Mouse (Mus musculus): ENCODE measurements around the gene Irf5.

DNA sequence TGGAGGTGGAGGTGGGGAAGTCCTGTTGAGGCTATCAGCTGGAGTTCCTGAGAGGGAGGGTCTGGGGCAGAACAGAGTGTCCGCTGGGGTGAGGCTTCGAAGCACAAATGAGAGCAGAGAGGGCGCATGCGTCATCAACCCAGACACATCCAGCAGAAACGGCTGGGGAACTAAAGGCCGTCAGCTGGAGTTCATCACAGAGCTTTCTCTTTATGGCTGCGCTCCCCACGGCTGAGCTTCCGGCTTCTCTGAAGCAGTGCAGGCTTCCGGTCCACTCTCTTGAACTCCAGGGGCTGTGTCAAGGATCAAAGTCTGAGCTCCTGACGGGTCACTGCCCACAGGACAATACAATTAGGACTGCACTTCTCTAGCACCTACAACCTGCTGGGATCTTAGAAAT is 13.1 kb upstream of the Irf5 start:
- TF ChIP-seq CTCF (IDR thresholded peaks at IDR 0.05; ENCODE audit: borderline replicate concordance, insufficient read depth, low read depth, low read length) (no peak), POLR2A (IDR thresholded peaks at IDR 0.05; ENCODE audit: borderline replicate concordance, insufficient read depth, low read length) (no peak)

Data from cerebellum, adult 2 months (tissue).